Mouse (Mus musculus) CH12.LX (cell line): ENCODE measurements at regions not wholly inside any gene's neighbourhood (a gene's known extent, or its start where the extent isn't known, plus 50 kb on each side); places are given as distances from the start of the nearest gene placed in this dataset.

Experiments
- CTCF ChIP-seq, 2 experiments: IDR thresholded peaks in 1 of 2; conservative IDR thresholded peaks in 1 of 2; 2 replicates each; pipeline ENCODE4 v1.5.1; 2011 to 2012; ENCODE audit warnings: low read depth in 2 of 2, low read length in 2 of 2, improper control_type of control experiment in 1 of 2, inconsistent platforms in 1 of 2, mild to moderate bottlenecking in 1 of 2, moderate library complexity in 1 of 2
- EP300 ChIP-seq: IDR thresholded peaks from 2 replicates; pipeline ENCODE4 v1.6.1; 2011; ENCODE audit warnings: low read length, improper control_type of control experiment
- MXI1 ChIP-seq: IDR thresholded peaks from 2 replicates; pipeline ENCODE4 v1.6.1; 2011; ENCODE audit warnings: mild to moderate bottlenecking, low read depth, low read length, improper control_type of control experiment
- NELFE ChIP-seq: IDR thresholded peaks from 2 replicates; pipeline ENCODE4 v1.6.1; 2011; ENCODE audit warnings: low read depth, low read length, improper control_type of control experiment
- NRF1 ChIP-seq: IDR thresholded peaks from 2 replicates; pipeline ENCODE4 v1.6.1; 2014; ENCODE audit warnings: low read depth, mild to moderate bottlenecking, inconsistent platforms, low read length, improper control_type of control experiment, moderate library complexity
- POLR2A ChIP-seq: IDR thresholded peaks from 2 replicates; pipeline ENCODE4 v1.6.1; 2011; ENCODE audit warnings: low read depth, mild to moderate bottlenecking, improper control_type of control experiment, low read length
- TCF12 ChIP-seq: IDR thresholded peaks from 2 replicates; pipeline ENCODE4 v1.6.1; 2014; ENCODE audit warnings: low read depth, mild to moderate bottlenecking, inconsistent platforms, low read length, improper control_type of control experiment
- USF2 ChIP-seq: conservative IDR thresholded peaks from 2 replicates; pipeline ENCODE4 v1.6.1; 2011; ENCODE audit warnings: low read depth, low read length, improper control_type of control experiment

GRCm38 (mm10) chr9:27521181-27521580 lies 124.6 kb downstream of the Spata19 start:
- TF ChIP-seq NELFE (no peak), MXI1 (no peak), CTCF (conservative IDR thresholded peaks at IDR 0.05 in 1 of 2, IDR thresholded peaks at IDR 0.05 in 1 of 2; ENCODE audit: low read depth in 2 of 2, low read length in 2 of 2) (no peak), NRF1 (no peak), TCF12 (no peak), EP300 (no peak), USF2 (no peak), POLR2A (no peak)
